Mouse (Mus musculus) CH12.LX (cell line): ENCODE results near the gene Ttyh2.

Experiments
- CTCF ChIP-seq, 2 experiments: IDR thresholded peaks in 1 of 2; conservative IDR thresholded peaks in 1 of 2; 2 replicates each; pipeline ENCODE4 v1.5.1; 2011 to 2012; ENCODE audit warnings: low read depth in 2 of 2, low read length in 2 of 2, improper control_type of control experiment in 1 of 2, inconsistent platforms in 1 of 2, mild to moderate bottlenecking in 1 of 2, moderate library complexity in 1 of 2
- JUND ChIP-seq: conservative IDR thresholded peaks from 2 replicates; pipeline ENCODE4 v1.6.1; 2011; ENCODE audit warnings: low read depth, low read length, improper control_type of control experiment
- KAT2A ChIP-seq: IDR thresholded peaks from 2 replicates; pipeline ENCODE4 v1.6.1; 2012; ENCODE audit warnings: low read length, improper control_type of control experiment, inconsistent platforms; ENCODE audit not compliant: insufficient replicate concordance
- MAFK ChIP-seq: IDR thresholded peaks from 2 replicates; pipeline ENCODE4 v1.6.1; 2011; ENCODE audit warnings: low read length, improper control_type of control experiment; ENCODE audit not compliant: insufficient replicate concordance
- MAZ ChIP-seq: IDR thresholded peaks from 2 replicates; pipeline ENCODE4 v1.6.1; 2012; ENCODE audit warnings: low read depth, mild to moderate bottlenecking, inconsistent platforms, low read length, improper control_type of control experiment, moderate library complexity
- POLR2A ChIP-seq: IDR thresholded peaks from 2 replicates; pipeline ENCODE4 v1.6.1; 2011; ENCODE audit warnings: low read depth, mild to moderate bottlenecking, improper control_type of control experiment, low read length
- POLR2AphosphoS2 ChIP-seq: IDR thresholded peaks from 2 replicates; pipeline ENCODE4 v1.6.1; 2011; ENCODE audit warnings: low read depth, low read length, improper control_type of control experiment
- USF1 ChIP-seq: IDR thresholded peaks from 2 replicates; pipeline ENCODE4 v1.6.1; 2014; ENCODE audit warnings: low read depth, mild to moderate bottlenecking, inconsistent platforms, low read length, improper control_type of control experiment
- ZNF384 ChIP-seq: IDR thresholded peaks from 2 replicates; pipeline ENCODE4 v1.6.1; 2012; ENCODE audit warnings: low read depth, low read length, improper control_type of control experiment, inconsistent platforms

- TF ChIP-seq MAZ = no peak
- TF ChIP-seq CTCF (conservative IDR thresholded peaks at IDR 0.05 in 1 of 2, IDR thresholded peaks at IDR 0.05 in 1 of 2; ENCODE audit: low read depth in 2 of 2, low read length in 2 of 2) = no peak; a peak in 1 of 4 replicates
- no peak for TF ChIP-seq POLR2AphosphoS2
- no peak for TF ChIP-seq ZNF384
- no peak for TF ChIP-seq POLR2A
- no peak for TF ChIP-seq USF1
- no peak for TF ChIP-seq JUND
- TF ChIP-seq MAFK = no peak
- TF ChIP-seq KAT2A = no peak
Measured at GRCm38 (mm10) chr11:114731711-114732110, 56.5 kb downstream of the Ttyh2 start.
